Mouse (Mus musculus) liver, embryonic 15.5 days (tissue): ENCODE measurements at regions not wholly inside any gene's neighbourhood (a gene's known extent, or its start where the extent isn't known, plus 50 kb on each side); places are given as distances from the start of the nearest gene placed in this dataset.

Source experiments
- ATAC-seq: fragments of 200-750 bp; cut with Nextera tagmentation; 2 replicates; pipeline ENCODE4 v1.8.0; 2017; ENCODE audit warnings: moderate number of reproducible peaks, mild to moderate bottlenecking, moderate library complexity; ENCODE audit not compliant: insufficient read depth
- H3K27ac ChIP-seq: fragments of 300-500 bp; sonication (generic); replicated peaks from 2 replicates; pipeline ENCODE4 v1.5.1; 2015; ENCODE audit warnings: mild to moderate bottlenecking, inconsistent platforms
- H3K27me3 ChIP-seq: fragments of 300-500 bp; sonication (generic); 2 replicates; pipeline ENCODE4 v1.6.1; 2015; ENCODE audit warnings: mild to moderate bottlenecking, inconsistent platforms
- H3K36me3 ChIP-seq: fragments of 300-500 bp; sonication (generic); replicated peaks from 2 replicates; pipeline ENCODE4 v1.6.1; 2015; ENCODE audit warnings: moderate library complexity, mild to moderate bottlenecking, inconsistent platforms
- H3K4me1 ChIP-seq: fragments of 300-500 bp; sonication (generic); replicated peaks from 2 replicates; pipeline ENCODE4 v1.6.1; 2015; ENCODE audit warnings: inconsistent platforms
- H3K4me2 ChIP-seq: fragments of 300-500 bp; sonication (generic); 2 replicates; pipeline ENCODE4 v1.6.1; 2015; ENCODE audit warnings: moderate library complexity, mild to moderate bottlenecking, inconsistent platforms
- H3K4me3 ChIP-seq: fragments of 300-500 bp; sonication (generic); replicated peaks from 2 replicates; pipeline ENCODE4 v1.5.1; 2015; ENCODE audit warnings: mild to moderate bottlenecking, inconsistent platforms
- H3K9ac ChIP-seq: fragments of 300-500 bp; sonication (generic); 2 replicates; pipeline ENCODE4 v1.6.1; 2015; ENCODE audit warnings: moderate library complexity, mild to moderate bottlenecking, inconsistent platforms
- H3K9me3 ChIP-seq: fragments of 300-500 bp; sonication (generic); replicated peaks from 2 replicates; pipeline ENCODE4 v1.6.1; 2016; ENCODE audit warnings: inconsistent platforms
- WGBS: fragments of 180-500 bp; shearing (Covaris S2); methylation state at CpG from one replicate; pipeline ENCODE4 v1.1.7; 2015; ENCODE audit warnings: mixed read lengths; ENCODE audit not compliant: insufficient replicate concordance; 5-methylcytosine and 5-hydroxymethylcytosine counted together

DNA sequence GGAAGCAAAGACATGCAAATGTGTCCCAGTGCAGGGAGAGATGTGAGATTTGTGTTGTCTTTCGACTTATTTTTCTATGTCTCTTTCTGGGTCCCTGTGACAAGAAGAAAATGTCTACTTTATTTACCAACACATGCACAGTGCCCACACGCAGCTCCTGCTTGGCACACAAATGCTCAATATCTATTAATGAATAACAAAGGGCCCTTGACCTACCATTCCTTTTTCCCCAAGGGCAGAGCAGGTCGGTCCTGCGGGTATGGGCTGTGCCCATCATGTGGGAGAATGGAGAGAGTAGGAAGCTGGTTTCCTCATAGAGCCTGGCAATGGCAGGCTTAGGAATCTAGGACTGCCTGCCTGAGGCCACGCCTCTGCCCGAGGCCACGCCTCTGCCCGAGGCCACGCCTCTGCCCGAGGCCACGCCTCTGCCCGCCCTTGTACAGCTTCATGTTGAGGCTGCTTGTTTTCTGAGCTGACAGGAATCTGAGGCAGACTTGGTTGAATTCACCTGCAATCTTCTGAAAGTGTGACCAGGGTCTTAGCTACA lies 98.8 kb upstream of the Ankrd28 start:
- Histone ChIP-seq H3K9me3 (0 out of 2 replicates have a peak, but pooled peaks cover 6% of the 10 kb centered on the region), H3K36me3 (no peaks in the 10 kb centered on the region)

DNA sequence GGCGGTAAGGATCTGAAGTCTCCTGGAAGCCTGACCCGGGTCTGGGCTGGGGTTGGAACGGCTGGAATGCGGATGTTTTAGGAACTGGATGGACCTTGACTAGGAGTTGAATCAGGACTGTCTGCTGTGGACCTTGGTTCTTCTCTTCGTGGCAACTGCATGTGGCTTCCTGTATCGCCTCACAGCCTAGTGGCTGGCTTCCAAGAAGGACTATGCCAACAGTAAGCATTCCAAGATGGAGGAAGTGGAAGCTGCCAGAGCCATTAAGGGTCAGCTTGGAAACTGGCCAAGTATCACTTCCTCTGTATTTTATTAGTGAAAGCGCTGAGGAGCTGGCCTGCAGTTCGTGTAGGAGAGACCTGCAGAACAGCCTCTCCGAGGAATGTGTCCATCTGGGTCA lies 98.4 kb upstream of the Galnt15 start:
- Histone ChIP-seq H3K9me3 (0 out of 2 replicates have a peak, but pooled peaks cover 6% of the 10 kb centered on the region), H3K27ac (no peak overlapping the region), H3K4me3 (no peak overlapping the region), H3K9ac (no peak overlapping the region), H3K27me3 (peaks cover 17% of the 10 kb centered on the region), H3K4me2 (no peak overlapping the region), H3K36me3 (no peaks in the 10 kb centered on the region), H3K4me1 (peaks cover 9% of the 10 kb centered on the region)
- WGBS, result 54% methylated on average over 9 of the region's 9 CpGs
- 0 out of 2 replicates have a peak, but pooled peaks have one; percentile 37 for ATAC-seq

More for the DNA sequence above, 98.8 kb upstream of the Ankrd28 start:
- 36% methylated on average over 12 of the region's 12 CpGs for WGBS
- Histone ChIP-seq H3K9ac (no peak overlapping the region), H3K27me3 (peaks cover 11% of the 10 kb centered on the region), H3K4me3 (no peak overlapping the region), H3K4me1 (peaks cover 5% of the 10 kb centered on the region), H3K27ac (no peak overlapping the region), H3K4me2 (no peak overlapping the region)
- no peak for ATAC-seq

DNA sequence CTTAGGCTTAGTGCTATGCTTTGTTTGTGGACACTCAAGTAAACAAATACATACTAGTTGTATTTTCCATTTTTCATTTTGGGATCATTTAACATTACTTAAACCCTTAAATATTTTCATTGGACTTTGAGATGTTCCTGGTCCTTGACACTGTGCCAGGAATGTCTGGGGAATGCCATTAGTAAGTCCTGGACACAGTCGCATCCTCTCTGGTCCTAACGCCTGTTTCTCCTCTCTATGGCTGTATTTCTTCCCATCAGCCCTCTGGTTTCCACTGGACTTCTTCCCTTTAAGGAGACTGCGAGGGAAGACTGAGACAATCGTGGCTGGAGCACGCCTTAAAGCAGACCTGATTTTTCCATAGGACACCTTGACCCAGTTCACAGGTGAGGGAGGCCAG lies 96.8 kb upstream of the Galnt15 start:
- Histone ChIP-seq H3K9ac (no peak overlapping the region), H3K9me3 (no peaks in the 10 kb centered on the region), H3K27ac (no peak overlapping the region), H3K4me3 (no peak overlapping the region), H3K36me3 (no peaks in the 10 kb centered on the region), H3K4me2 (no peak overlapping the region), H3K4me1 (peaks cover 9% of the 10 kb centered on the region), H3K27me3 (peaks cover 20% of the 10 kb centered on the region)
- no peak for ATAC-seq
- 65% methylated on average over 5 of the region's 5 CpGs for WGBS

DNA sequence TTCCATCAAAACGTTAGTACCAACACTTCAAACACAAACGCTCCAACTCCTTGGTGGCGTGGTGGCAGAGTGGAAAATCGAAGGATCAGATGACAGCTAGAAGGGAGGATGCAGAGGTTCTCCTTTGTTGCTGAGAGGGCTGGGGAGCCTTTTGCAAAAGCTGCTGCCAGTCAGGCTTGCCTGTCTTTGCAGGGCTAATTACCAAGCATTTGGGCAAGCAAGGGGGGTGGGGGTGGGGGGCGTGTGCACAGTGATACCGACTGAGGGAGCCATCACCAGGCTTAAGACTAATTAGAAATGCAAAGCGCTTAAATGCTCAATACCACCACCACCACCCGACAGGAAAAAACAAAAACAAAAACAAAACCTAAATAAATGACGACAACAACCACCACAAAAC lies 95.3 kb upstream of the Galnt15 start:
- H3K9me3 ChIP-seq, result no peaks in the 10 kb centered on the region
- 18% methylated on average over 9 of the region's 9 CpGs for WGBS
- no peak for ATAC-seq
- H3K9ac ChIP-seq, result no peak overlapping the region
- H3K4me1 ChIP-seq, result peaks cover 9% of the 10 kb centered on the region
- H3K27ac ChIP-seq, result no peak overlapping the region
- H3K27me3 ChIP-seq, result peaks cover 20% of the 10 kb centered on the region
- peak overlapping the region; percentile 51 for H3K4me2 ChIP-seq
- H3K4me3 ChIP-seq, result no peak overlapping the region
- no peaks in the 10 kb centered on the region for H3K36me3 ChIP-seq

DNA sequence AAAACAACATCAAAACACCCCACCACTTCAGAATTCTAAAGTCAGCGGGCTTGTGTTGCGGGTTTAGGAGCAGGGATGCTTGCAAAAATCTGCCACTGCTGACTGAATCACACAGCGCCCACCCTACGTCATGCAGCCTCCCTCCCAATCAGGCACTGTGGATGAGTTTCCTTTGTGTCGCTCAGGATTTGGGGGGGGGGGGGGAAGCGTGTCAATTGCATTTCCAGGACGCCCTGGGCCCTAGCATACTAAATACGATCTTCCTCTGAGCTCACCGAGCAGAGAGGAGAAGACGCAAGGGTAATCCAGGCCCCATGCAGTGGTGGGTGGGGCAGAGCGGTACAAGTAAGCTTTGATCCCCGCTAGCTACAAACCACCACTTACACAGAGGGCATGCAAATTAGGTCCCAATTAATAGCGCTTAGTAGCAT lies 94.9 kb upstream of the Galnt15 start:
- WGBS, result 8% methylated on average over 13 of the region's 13 CpGs
- Histone ChIP-seq H3K4me3 (peak overlapping the region; percentile 26; the same call in 1 of the 2 replicates), H3K4me2 (peak overlapping the region; percentile 51), H3K27ac (no peak overlapping the region), H3K27me3 (peaks cover 20% of the 10 kb centered on the region), H3K9me3 (no peaks in the 10 kb centered on the region), H3K4me1 (peaks cover 9% of the 10 kb centered on the region), H3K9ac (no peak overlapping the region), H3K36me3 (no peaks in the 10 kb centered on the region)
- ATAC-seq, result no peak

DNA sequence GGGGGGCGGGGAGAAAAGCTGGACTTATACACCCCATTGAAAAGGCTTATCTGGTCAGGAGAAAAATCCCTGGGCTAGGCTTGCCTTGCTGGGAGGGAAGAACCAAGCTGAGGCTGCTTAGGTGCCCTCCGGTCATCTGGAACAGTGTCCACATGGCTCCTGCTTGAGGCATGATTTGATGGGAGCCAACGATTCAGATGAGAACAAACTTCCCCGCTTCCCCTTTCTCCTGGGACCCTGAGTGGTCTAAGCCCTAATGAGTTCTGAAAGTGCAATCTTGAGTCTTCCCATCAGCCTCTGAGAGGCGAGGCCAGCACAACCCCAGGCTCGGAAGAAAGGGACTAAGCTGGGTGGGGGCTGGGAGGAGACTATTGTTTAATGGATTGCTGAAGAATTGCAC lies 94.5 kb upstream of the Galnt15 start:
- Histone ChIP-seq H3K36me3 (no peaks in the 10 kb centered on the region), H3K4me3 (peak overlapping the region; percentile 26; the same call in 1 of the 2 replicates), H3K4me1 (peaks cover 8% of the 10 kb centered on the region), H3K4me2 (peak overlapping the region; percentile 51), H3K9me3 (no peaks in the 10 kb centered on the region), H3K27ac (no peak overlapping the region), H3K9ac (no peak overlapping the region), H3K27me3 (peaks cover 20% of the 10 kb centered on the region)
- no peak for ATAC-seq
- WGBS, result 12% methylated on average over 5 of the region's 6 CpGs

DNA sequence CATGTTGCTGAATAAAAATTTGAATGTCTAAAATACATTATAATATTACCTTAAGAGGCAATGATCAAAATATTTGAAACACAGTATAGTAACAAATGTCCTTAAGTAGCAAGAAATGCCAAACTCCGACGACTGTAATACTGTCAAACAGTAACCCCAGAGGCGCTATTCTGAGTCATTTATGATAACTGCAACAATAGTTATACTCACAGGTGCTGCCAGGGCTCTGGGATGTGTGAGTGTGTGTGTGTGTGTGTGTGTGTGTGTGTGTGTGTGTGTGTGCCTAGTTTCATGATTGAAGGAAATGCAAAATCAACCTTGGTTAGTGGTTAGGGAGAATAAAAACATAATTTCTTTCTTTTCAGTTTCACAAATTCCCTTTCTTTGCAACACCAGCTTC lies 94.0 kb upstream of the Galnt15 start:
- 39% methylated on average over 3 of the region's 3 CpGs for WGBS
- H3K4me2 ChIP-seq, result no peak overlapping the region

DNA sequence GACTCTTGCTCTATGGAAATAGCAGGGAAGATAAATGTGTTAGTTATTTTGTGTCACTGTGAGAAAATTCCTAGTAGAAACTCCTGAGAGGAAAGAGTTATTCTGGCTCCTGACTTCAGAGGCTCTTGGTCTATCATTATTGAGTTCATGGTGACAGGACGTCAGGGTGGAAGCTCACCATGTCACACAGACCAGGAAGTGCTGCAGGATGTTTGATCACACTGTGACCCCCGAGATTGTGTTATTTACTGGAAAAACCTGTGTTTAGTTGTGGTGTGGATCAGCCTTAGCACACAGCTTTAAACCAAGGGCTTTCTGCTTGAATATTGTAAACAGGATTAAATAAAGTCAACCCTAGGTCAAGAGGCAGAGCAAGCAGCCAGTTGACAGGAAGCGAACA lies 93.4 kb upstream of the Galnt15 start:
- Histone ChIP-seq H3K4me3 (no peak overlapping the region), H3K9ac (no peak overlapping the region), H3K27ac (no peak overlapping the region), H3K27me3 (peaks cover 20% of the 10 kb centered on the region), H3K9me3 (no peaks in the 10 kb centered on the region), H3K4me2 (no peak overlapping the region), H3K36me3 (no peaks in the 10 kb centered on the region), H3K4me1 (peaks cover 4% of the 10 kb centered on the region)
- WGBS, result 24% methylated on average over 3 of the region's 3 CpGs
- no peak for ATAC-seq

More for the DNA sequence above, 94.0 kb upstream of the Galnt15 start:
- no peaks in the 10 kb centered on the region for H3K36me3 ChIP-seq
- ATAC-seq, result no peak
- H3K4me1 ChIP-seq, result peaks cover 4% of the 10 kb centered on the region
- H3K4me3 ChIP-seq, result no peak overlapping the region
- H3K27me3 ChIP-seq, result peaks cover 20% of the 10 kb centered on the region
- H3K9ac ChIP-seq, result no peak overlapping the region
- no peaks in the 10 kb centered on the region for H3K9me3 ChIP-seq
- no peak overlapping the region for H3K27ac ChIP-seq

DNA sequence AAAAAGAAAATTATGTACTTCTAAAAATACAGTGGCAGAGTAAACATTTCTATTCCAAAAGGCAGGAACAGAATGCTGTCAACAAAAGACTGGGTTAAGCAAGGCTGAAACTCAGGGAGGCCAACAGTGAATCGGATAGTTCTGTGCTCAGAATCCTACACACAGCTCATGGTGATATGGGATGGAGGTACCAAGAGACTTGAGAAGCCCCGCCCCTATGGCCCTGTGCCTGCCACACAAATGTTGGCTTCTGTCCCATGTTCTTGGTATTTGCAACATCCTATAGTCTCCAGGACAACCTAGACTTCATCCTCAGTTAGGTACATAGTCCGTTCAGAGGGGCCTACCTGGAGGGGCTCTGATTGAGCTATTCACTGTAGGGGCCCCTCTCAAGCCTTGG lies 92.2 kb upstream of the Galnt15 start:
- H3K27ac ChIP-seq, result no peak overlapping the region
- no peak overlapping the region for H3K9ac ChIP-seq
- no peak overlapping the region for H3K4me2 ChIP-seq
- no peaks in the 10 kb centered on the region for H3K9me3 ChIP-seq
- 52% methylated on average over 3 of the region's 3 CpGs for WGBS
- H3K4me1 ChIP-seq, result peaks cover 4% of the 10 kb centered on the region
- peaks cover 20% of the 10 kb centered on the region for H3K27me3 ChIP-seq
- H3K4me3 ChIP-seq, result no peak overlapping the region
- ATAC-seq, result no peak
- H3K36me3 ChIP-seq, result no peaks in the 10 kb centered on the region

DNA sequence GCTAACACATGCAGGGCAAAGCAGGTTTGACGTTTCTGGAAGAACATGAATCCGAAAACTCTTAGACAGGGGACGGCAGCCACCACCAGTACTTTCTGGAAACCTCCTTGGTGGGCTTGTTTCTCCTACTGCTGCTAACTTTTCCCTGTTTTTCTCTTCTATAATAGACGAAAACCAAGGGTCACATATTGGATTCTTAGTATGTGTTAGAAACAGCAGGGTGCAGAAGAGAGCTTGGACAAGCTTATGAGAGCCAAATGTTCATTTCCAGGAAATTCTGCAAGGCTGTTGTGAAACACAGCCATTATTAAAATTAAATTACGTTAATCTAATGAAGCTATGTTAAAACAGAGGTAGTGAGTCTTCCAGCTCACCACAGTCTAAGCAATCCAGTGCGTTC lies 87.9 kb upstream of the Galnt15 start:
- 61% methylated on average over 6 of the region's 6 CpGs for WGBS

DNA sequence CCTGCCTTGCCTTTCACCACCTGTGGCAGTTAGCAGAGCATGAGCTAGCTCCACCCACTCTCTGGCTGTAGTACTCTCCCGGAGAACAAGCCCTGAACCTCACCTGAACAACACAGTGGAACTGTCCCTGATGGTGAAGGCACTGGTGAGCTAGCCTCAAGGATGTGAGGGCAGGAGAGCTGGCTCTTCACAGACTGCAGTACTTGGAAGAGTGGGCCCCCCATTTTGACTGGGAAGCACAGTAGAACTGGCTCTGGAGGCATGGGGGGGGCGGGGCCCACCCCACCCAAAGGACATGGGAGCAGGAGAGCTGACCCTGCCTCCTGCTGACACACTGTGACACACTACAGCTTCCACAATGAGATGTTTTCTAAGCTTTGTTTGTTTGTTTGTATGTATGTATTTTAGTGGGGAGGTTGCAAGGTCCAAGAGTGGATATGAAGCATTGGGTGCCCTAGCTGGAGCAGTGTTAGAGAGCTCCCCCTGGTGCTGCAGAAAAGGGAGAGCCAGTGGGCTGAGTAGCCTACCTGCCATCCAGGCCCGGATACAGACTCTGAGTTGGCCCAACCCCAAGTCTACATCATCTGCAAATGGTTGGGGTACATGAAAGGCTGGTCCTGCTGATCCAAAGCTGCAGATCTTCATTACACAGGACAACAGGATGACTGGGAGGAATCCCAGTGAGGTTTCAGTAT lies 86.4 kb upstream of the Galnt15 start:
- H3K27ac ChIP-seq, result no peak overlapping the region
- H3K27me3 ChIP-seq, result no peaks in the 10 kb centered on the region
- no peaks in the 10 kb centered on the region for H3K4me1 ChIP-seq
- no peak overlapping the region for H3K4me3 ChIP-seq
- 59% methylated on average over 3 of the region's 3 CpGs for WGBS
- ATAC-seq, result no peak
- H3K9ac ChIP-seq, result no peak overlapping the region
- H3K4me2 ChIP-seq, result no peak overlapping the region
- H3K9me3 ChIP-seq, result no peaks in the 10 kb centered on the region
- H3K36me3 ChIP-seq, result no peaks in the 10 kb centered on the region

More for the DNA sequence above, 87.9 kb upstream of the Galnt15 start:
- H3K36me3 ChIP-seq, result no peaks in the 10 kb centered on the region
- no peak overlapping the region for H3K9ac ChIP-seq
- no peak overlapping the region for H3K27ac ChIP-seq
- no peaks in the 10 kb centered on the region for H3K27me3 ChIP-seq
- no peak for ATAC-seq
- H3K4me2 ChIP-seq, result no peak overlapping the region
- no peaks in the 10 kb centered on the region for H3K4me1 ChIP-seq
- no peaks in the 10 kb centered on the region for H3K9me3 ChIP-seq
- H3K4me3 ChIP-seq, result no peak overlapping the region
